Mouse (Mus musculus) retina, embryonic 14.5 days (tissue): Measurements from ENCODE around the gene Kcnrg.
"Not testable (repeated sequence)": the region's sequence is repeated elsewhere in the genome, so short reads cannot be mapped to it uniquely, and the experiment has no call there.

Source experiments
- DNase-seq: peaks from one replicate; pipeline ENCODE4 v3.0.0-alpha.2; 2015; ENCODE audit warnings: low spot score

Gene Kcnrg

GRCm38 (mm10) chr14:61607157-61607556, at the start of gene Kcnrg:
Kcnrg (plus strand) TSS chr14:61607457.
- DNase-seq: no peak

- no peak for DNase-seq
Observed at GRCm38 (mm10) chr14:61558901-61559300, 48.4 kb upstream of the Kcnrg start.

GRCm38 (mm10) chr14:61559856-61560255, 47.4 kb upstream of the Kcnrg start:
- DNase-seq: no peak

DNA sequence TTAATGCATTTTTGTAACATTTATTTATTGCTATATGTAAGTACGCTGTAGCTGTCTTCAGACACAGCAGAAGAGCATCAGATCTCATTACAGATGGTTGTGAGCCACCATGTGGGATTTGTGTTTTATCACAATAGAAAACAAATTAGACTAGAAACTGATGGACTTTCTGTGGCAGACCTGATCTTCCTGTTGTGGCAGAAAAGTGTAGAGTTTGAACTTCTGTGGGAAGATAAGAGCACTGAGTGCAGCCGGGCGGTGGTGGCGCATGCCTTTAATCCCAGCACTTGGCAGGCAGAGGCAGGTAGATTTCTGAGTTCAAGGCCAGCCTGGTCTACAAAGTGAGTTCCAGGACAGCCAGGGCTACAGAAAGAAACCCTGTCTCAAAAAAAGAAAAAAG, 41.0 kb upstream of the Kcnrg start:
- not testable (repeated sequence) for DNase-seq

- no peak for DNase-seq
Observed at GRCm38 (mm10) chr14:61569344-61569743, 37.9 kb upstream of the Kcnrg start.

GRCm38 (mm10) chr14:61571366-61571765, 35.9 kb upstream of the Kcnrg start:
- peak; percentile 89 for DNase-seq

GRCm38 (mm10) chr14:61572131-61572530, 35.1 kb upstream of the Kcnrg start:
- DNase-seq: no peak

GRCm38 (mm10) chr14:61575066-61575465, 32.2 kb upstream of the Kcnrg start:
- no peak for DNase-seq

DNA sequence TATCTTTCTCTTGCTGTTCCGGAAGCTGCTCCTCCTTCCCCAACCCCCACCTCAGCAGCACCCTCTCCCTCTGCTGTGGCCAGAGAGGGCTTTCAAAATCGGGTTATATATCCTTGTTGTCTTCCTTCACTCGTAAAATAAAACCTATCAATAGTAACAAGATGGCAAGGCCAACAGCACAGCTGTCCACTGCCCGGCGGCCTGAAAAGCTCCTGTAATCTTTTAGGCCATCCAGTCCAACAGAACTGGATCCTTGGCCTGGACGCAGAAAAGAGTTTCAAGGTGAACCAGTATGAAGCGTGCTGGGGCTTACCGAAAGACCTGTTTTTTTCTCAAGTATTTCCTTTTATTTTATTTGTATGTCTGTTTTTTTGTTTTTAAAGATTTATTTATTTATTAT, 31.3 kb upstream of the Kcnrg start:
- no peak for DNase-seq

DNA sequence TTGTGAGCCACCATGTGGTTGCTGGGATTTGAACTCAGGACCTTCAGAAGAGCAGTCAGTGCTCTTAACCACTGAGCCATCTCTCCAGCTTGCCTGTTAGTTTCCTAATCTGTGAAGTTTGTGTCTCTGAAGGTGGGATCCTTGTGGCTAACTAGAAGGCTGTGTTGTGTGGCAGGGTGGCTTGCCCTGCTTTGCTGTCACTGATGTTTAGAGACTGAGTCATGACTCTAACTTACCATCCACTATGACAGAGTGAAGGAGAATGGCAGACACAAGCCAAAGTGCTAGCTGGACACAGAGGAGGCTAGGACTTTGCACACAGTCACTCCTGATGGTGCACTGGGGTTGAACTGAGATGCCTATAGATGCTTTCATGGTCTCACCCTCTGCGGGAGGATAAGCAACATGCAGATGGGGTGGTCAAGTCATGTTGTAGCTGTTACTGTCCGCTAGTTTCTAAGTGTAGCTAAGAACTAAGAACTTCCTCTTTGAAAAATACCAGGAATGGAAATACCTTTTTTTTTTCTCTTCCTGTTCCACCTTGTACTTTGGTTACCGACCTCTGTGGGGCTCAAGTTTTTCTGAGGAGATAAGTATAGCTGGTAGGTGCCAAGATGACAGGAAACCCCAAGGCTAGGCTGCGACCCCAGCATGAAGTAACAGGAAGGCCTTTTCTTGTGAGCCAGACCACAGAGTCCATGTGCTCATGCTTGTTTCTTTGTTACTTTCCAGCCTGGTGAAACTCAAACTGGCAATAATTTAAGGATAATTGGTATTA, 17.8 kb upstream of the Kcnrg start:
- DNase-seq: no peak

- no peak for DNase-seq
Observed at GRCm38 (mm10) chr14:61596719-61597426, 10.4 kb upstream of the Kcnrg start.

- DNase-seq: no peak
Observed at GRCm38 (mm10) chr14:61597968-61598367, 9.3 kb upstream of the Kcnrg start, which contains the start of gene Trim13. Trim13 (plus strand) TSS chr14:61598247.

DNA sequence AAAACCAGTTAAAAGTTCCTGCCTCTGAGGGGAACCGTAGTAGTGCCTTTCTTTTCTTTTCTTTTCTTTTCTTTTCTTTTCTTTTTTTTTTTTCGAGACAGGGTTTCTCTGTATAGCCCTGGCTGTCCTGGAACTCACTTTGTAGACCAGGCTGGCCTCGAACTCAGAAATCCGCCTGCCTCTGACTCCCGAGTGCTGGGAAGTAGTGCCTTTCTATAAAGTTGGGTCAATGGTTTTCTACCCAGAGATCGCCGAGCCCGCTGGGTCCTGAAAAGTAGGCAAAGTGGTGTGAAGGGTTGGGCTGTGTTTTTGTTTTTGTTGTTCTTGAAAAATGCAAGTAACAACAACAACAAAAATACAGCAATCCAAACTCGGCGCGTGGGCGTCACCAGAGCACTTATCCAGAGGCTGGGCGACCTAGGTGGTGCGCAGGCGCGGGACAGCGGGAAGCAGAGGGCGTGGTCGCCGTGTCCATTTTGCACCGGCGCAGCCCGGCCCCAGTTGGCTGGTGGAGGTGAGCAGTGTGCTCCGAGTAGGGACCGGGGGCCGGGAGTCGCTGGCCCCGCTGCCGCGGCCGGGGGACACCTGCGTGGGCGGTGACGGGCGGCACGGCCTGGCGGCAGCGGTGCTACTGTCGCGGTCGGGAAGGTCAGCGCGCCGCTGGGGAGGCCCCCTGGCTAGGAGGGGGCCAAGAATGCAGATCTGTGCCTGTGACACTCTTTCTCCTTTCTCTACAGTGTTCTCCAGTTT, 8.0 kb upstream of the Kcnrg start:
- peak; percentile 86 for DNase-seq

- DNase-seq: no peak
Observed at GRCm38 (mm10) chr14:61601348-61601747, 5.9 kb upstream of the Kcnrg start.

- peak; percentile 15 for DNase-seq
Observed at GRCm38 (mm10) chr14:61603069-61603755, 4.0 kb upstream of the Kcnrg start.

- no peak for DNase-seq
Observed at GRCm38 (mm10) chr14:61604081-61604480, 3.2 kb upstream of the Kcnrg start.

DNA sequence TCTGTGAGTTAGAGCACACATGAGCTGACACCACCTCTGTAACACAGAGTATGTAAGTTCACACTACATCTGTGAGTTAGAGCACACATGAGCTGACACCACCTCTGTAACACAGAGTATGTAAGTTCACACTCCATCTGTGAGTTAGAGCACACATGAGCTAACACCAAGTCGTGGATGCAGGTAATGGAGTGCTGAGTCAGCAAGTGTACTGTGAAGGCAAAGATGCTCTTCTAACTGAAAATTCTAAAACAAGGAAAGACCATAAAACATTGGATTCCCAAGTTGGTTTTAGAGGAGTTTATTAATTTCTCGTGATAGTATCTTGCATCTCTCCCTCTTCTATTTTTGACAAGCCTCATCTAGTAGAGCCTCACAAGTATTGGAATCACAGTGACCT, 1.2 kb upstream of the Kcnrg start:
- not testable (repeated sequence) for DNase-seq

- DNase-seq: no peak
Observed at GRCm38 (mm10) chr14:61611766-61612165, 4.5 kb downstream of the Kcnrg start.

DNA sequence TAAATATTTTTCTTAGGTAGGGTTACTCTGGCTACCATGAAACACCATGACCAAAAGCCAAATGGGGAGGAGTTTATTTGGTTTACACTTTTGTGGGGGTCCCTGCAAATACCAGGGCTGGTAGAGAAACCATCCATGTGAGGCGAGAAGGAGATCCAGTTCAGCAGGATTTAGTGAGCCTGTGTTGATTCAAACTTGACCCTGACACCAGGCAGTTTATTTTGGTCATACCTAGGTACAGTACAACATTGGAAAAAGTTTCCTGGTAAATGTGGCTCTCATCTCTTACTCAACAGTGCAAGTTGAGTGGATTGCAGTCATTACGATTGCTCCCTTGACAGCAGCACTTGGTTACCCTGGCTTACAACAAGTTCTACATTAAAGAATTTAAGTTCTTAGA, 6.1 kb downstream of the Kcnrg start:
- DNase-seq: no peak

GRCm38 (mm10) chr14:61620371-61620770, 13.1 kb downstream of the Kcnrg start:
- no peak for DNase-seq

GRCm38 (mm10) chr14:61635969-61636368, 28.7 kb downstream of the Kcnrg start:
- no peak for DNase-seq

DNA sequence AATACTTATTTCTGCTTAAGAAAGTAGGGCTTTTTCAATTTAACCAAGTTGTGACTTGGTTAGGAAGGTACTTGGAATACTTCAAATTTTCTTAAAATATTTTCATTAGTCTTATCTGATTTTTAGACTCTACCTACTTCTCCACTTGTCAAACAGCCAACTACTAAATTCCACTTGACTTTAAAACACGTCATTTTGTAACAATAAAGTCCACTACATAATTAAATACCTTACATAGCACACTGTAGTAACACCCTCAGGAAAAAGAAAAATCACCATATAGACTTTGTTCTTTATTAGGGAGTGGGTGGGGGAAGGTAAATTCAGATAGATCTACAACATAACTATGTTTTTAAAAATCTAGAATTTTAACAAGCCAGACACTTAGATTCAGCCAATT, 35.4 kb downstream of the Kcnrg start:
- DNase-seq: no peak
